Mouse (Mus musculus) MEL (cell line): ENCODE data around the gene Cnga2. TPM values are rescaled to one million over a fixed set of nuclear protein-coding genes. Genes with fewer than 3 reads are reported as not detected.

Source experiments
- DNase-seq: peaks from one replicate; pipeline ENCODE4 v3.0.0; 2011; ENCODE audit warnings: low read depth, low spot score
- H3K27ac ChIP-seq: 2 replicates; pipeline ENCODE4 v1.5.1; 2012; ENCODE audit warnings: low read depth, mild to moderate bottlenecking, control low read depth, low read length, moderate library complexity; ENCODE audit not compliant: control insufficient read depth
- H3K27me3 ChIP-seq, 2 experiments: fragments of 150-350 bp in 1 of 2; sonication (generic) in 1 of 2; 2 replicates each; pipeline ENCODE4 v1.6.1; 2012; ENCODE audit warnings: low read length in 2 of 2, mild to moderate bottlenecking in 2 of 2, improper control_type of control experiment in 1 of 2, moderate library complexity in 1 of 2; ENCODE audit not compliant: insufficient read depth in 2 of 2, control insufficient read depth in 1 of 2
- H3K36me3 ChIP-seq, 2 experiments: 2 replicates each; pipeline ENCODE4 v1.6.1; 2012 to 2014; ENCODE audit warnings: low read length in 2 of 2, improper control_type of control experiment in 1 of 2, inconsistent platforms in 1 of 2, mild to moderate bottlenecking in 1 of 2; ENCODE audit not compliant: insufficient read depth in 2 of 2, control insufficient read depth in 1 of 2
- H3K4me1 ChIP-seq, 2 experiments: fragments of 150-350 bp in 1 of 2; sonication (generic) in 1 of 2; 2 replicates each; pipeline ENCODE4 v1.6.1; 2012; ENCODE audit warnings: low read length in 2 of 2, improper control_type of control experiment in 1 of 2, mild to moderate bottlenecking in 1 of 2; ENCODE audit not compliant: insufficient read depth in 2 of 2, control insufficient read depth in 1 of 2
- H3K4me3 ChIP-seq, 2 experiments: fragments of 150-350 bp in 1 of 2; sonication (generic) in 1 of 2; 2 replicates each; pipeline ENCODE4 v1.5.1; 2012; ENCODE audit warnings: low read depth in 2 of 2, low read length in 2 of 2, mild to moderate bottlenecking in 2 of 2, moderate library complexity in 2 of 2, control low read depth in 1 of 2, improper control_type of control experiment in 1 of 2; ENCODE audit not compliant: control insufficient read depth in 1 of 2, insufficient read depth in 1 of 2
- H3K79me2 ChIP-seq: 2 replicates; pipeline ENCODE4 v1.6.1; 2012; ENCODE audit warnings: mild to moderate bottlenecking, low read length, moderate library complexity; ENCODE audit not compliant: control insufficient read depth, poor library complexity, insufficient read depth
- H3K9ac ChIP-seq: 2 replicates; pipeline ENCODE4 v1.6.1; 2012; ENCODE audit warnings: low read depth, mild to moderate bottlenecking, control low read depth, low read length, moderate library complexity; ENCODE audit not compliant: control insufficient read depth, poor library complexity, severe bottlenecking
- H3K9me3 ChIP-seq: fragments of 150-350 bp; sonication (generic); replicated peaks from 2 replicates; pipeline ENCODE4 v1.6.1; 2012; ENCODE audit warnings: mild to moderate bottlenecking, low read length, improper control_type of control experiment, moderate library complexity; ENCODE audit not compliant: insufficient read depth
- CHD1 ChIP-seq: IDR thresholded peaks from 2 replicates; pipeline ENCODE4 v1.6.1; 2012; ENCODE audit warnings: low read depth, mild to moderate bottlenecking, inconsistent platforms, low read length, improper control_type of control experiment
- CHD2 ChIP-seq: IDR thresholded peaks from 2 replicates; pipeline ENCODE4 v1.6.1; 2011; ENCODE audit warnings: low read length, improper control_type of control experiment
- CTCF ChIP-seq, 3 experiments: IDR thresholded peaks in 2 of 3; conservative IDR thresholded peaks in 1 of 3; 2 replicates each; pipeline ENCODE4 v1.5.1; 2011 to 2012; ENCODE audit warnings: low read length in 3 of 3, low read depth in 2 of 3, mild to moderate bottlenecking in 2 of 3, improper control_type of control experiment in 1 of 3, inconsistent platforms in 1 of 3, mixed read lengths in 1 of 3, moderate library complexity in 1 of 3; ENCODE audit not compliant: control insufficient read depth in 1 of 3, insufficient read depth in 1 of 3, poor library complexity in 1 of 3, severe bottlenecking in 1 of 3
- E2F4 ChIP-seq: IDR thresholded peaks from 2 replicates; pipeline ENCODE4 v1.6.1; 2011; ENCODE audit warnings: low read depth, low read length, improper control_type of control experiment, borderline replicate concordance
- EP300 ChIP-seq, 2 experiments: IDR thresholded peaks; 2 replicates each; pipeline ENCODE4 v1.6.1; 2011; ENCODE audit warnings: improper control_type of control experiment in 2 of 2, low read length in 2 of 2, low read depth in 1 of 2, mild to moderate bottlenecking in 1 of 2
- ETS1 ChIP-seq: IDR thresholded peaks from 2 replicates; pipeline ENCODE4 v1.6.1; 2012; ENCODE audit warnings: low read depth, mild to moderate bottlenecking, inconsistent platforms, low read length, improper control_type of control experiment, moderate library complexity
- GABPA ChIP-seq: IDR thresholded peaks from 2 replicates; pipeline ENCODE4 v1.6.1; 2012; ENCODE audit warnings: low read depth, mild to moderate bottlenecking, inconsistent platforms, low read length, improper control_type of control experiment, moderate library complexity
- HCFC1 ChIP-seq: IDR thresholded peaks from 2 replicates; pipeline ENCODE4 v1.6.1; 2012; ENCODE audit warnings: low read depth, mild to moderate bottlenecking, inconsistent platforms, low read length, improper control_type of control experiment, moderate library complexity
- KAT2A ChIP-seq: conservative IDR thresholded peaks from 2 replicates; pipeline ENCODE4 v1.6.1; 2012; ENCODE audit warnings: low read depth, low read length, improper control_type of control experiment, inconsistent platforms
- MAX ChIP-seq: IDR thresholded peaks from 2 replicates; pipeline ENCODE4 v1.6.1; 2011; ENCODE audit warnings: low read length, improper control_type of control experiment
- MXI1 ChIP-seq: IDR thresholded peaks from 2 replicates; pipeline ENCODE4 v1.6.1; 2011; ENCODE audit warnings: mild to moderate bottlenecking, low read depth, low read length, improper control_type of control experiment
- MYC ChIP-seq: IDR thresholded peaks from 2 replicates; pipeline ENCODE4 v1.6.1; 2011; ENCODE audit warnings: low read depth, mild to moderate bottlenecking, low read length, improper control_type of control experiment, moderate library complexity
- NELFE ChIP-seq: IDR thresholded peaks from 2 replicates; pipeline ENCODE4 v1.6.1; 2011; ENCODE audit warnings: low read depth, low read length, improper control_type of control experiment
- POLR2AphosphoS2 ChIP-seq: IDR thresholded peaks from 2 replicates; pipeline ENCODE4 v1.6.1; 2011; ENCODE audit warnings: low read length, improper control_type of control experiment
- RAD21 ChIP-seq: IDR thresholded peaks from 2 replicates; pipeline ENCODE4 v1.6.1; 2011; ENCODE audit warnings: mild to moderate bottlenecking, low read depth, low read length, improper control_type of control experiment
- TAL1 ChIP-seq: IDR thresholded peaks from 2 replicates; pipeline ENCODE4 v1.6.1; 2012; ENCODE audit warnings: mild to moderate bottlenecking, inconsistent platforms, low read length, moderate library complexity, mixed read lengths
- TCF12 ChIP-seq: IDR thresholded peaks from 2 replicates; pipeline ENCODE4 v1.6.1; 2014; ENCODE audit warnings: low read depth, mild to moderate bottlenecking, inconsistent platforms, low read length, improper control_type of control experiment, moderate library complexity
- USF1 ChIP-seq: IDR thresholded peaks from 2 replicates; pipeline ENCODE4 v1.6.1; 2014; ENCODE audit warnings: low read depth, mild to moderate bottlenecking, inconsistent platforms, low read length, improper control_type of control experiment, moderate library complexity
- ZC3H11A ChIP-seq: IDR thresholded peaks from 2 replicates; pipeline ENCODE4 v1.6.1; 2012; ENCODE audit warnings: low read depth, mild to moderate bottlenecking, inconsistent platforms, low read length, improper control_type of control experiment
- ZMIZ1 ChIP-seq: IDR thresholded peaks from 2 replicates; pipeline ENCODE4 v1.6.1; 2012; ENCODE audit warnings: low read depth, mild to moderate bottlenecking, inconsistent platforms, low read length, improper control_type of control experiment, moderate library complexity
- ZNF384 ChIP-seq: IDR thresholded peaks from 2 replicates; pipeline ENCODE4 v1.6.1; 2012; ENCODE audit warnings: low read depth, mild to moderate bottlenecking, inconsistent platforms, low read length, improper control_type of control experiment
- polyA plus RNA-seq, 2 experiments: library from polyadenylated mRNA; stranded (reverse) in 1 of 2; unstranded in 1 of 2; fragments of >175 nt in 1 of 2; fragments of >200 nt in 1 of 2; gene quantifications; 2 replicates each; pipeline versions ENCODE4 v1.2.1 to v1.2.4; 2012; ENCODE audit warnings: low replicate concordance in 2 of 2, low read depth in 1 of 2; ENCODE audit not compliant: insufficient read length in 2 of 2, insufficient read depth in 1 of 2, missing spikeins in 1 of 2
- total RNA-seq: library from RNA; depleted of rRNA; stranded (reverse); fragments of 300-350 nt; gene quantifications from 2 replicates; pipeline ENCODE4 v1.2.3, GENCODE M21; 2012

Gene Cnga2
- total and polyA plus RNA-seq, 3 experiments = not detected

DNA sequence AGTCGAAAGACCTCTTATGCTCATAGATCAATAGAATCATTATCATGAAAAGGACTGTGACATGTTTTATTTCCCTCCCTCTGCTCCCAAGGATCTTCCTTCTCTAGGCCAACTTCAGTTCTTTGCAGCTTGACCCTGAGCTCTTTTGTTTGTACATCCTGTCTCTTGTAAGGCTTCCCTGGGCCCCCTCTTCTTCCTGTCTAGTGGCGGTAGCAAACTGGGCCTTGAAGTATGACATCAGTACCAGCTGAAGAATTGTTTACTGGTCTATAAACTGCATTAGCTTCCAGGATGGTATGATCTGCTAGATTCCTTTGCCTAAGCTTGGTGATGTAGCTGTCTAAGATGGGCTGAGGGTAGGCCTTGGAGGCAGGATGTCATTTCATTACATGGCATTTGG is 10.3 kb upstream of the Cnga2 start:
- Histone ChIP-seq H3K9ac (no peak overlapping the region), H3K4me1 (no peaks in the 10 kb centered on the region), H3K27me3 (no peaks in the 10 kb centered on the region), H3K27ac (no peak overlapping the region), H3K36me3 (no peaks in the 10 kb centered on the region), H3K4me3 (no peak overlapping the region), H3K9me3 (no peaks in the 10 kb centered on the region), H3K79me2 (no peaks in the 10 kb centered on the region)
- no peak for DNase-seq
- no peak for TF ChIP-seq RAD21
- no peak for TF ChIP-seq E2F4
- TF ChIP-seq HCFC1 = no peak
- TF ChIP-seq NELFE = no peak
- TF ChIP-seq MYC = no peak
- TF ChIP-seq GABPA = no peak
- no peak for TF ChIP-seq MAX
- no peak for TF ChIP-seq CTCF (IDR thresholded peaks at IDR 0.05 in 2 of 3, conservative IDR thresholded peaks at IDR 0.05 in 1 of 3; ENCODE audit: control insufficient read depth in 1 of 3, insufficient read depth in 1 of 3, low read depth in 2 of 3, low read length in 3 of 3, poor library complexity in 1 of 3, severe bottlenecking in 1 of 3)
- no peak for TF ChIP-seq TCF12
- TF ChIP-seq ZC3H11A = no peak
- TF ChIP-seq ZNF384 = no peak
- no peak for TF ChIP-seq EP300 (IDR thresholded peaks at IDR 0.05; ENCODE audit: low read depth in 1 of 2, low read length in 2 of 2)
- no peak for TF ChIP-seq USF1
- TF ChIP-seq CHD2 = no peak
- TF ChIP-seq CHD1 = no peak
- TF ChIP-seq TAL1 = no peak
- no peak for TF ChIP-seq POLR2AphosphoS2
- no peak for TF ChIP-seq ZMIZ1
- TF ChIP-seq KAT2A = no peak
- no peak for TF ChIP-seq MXI1

DNA sequence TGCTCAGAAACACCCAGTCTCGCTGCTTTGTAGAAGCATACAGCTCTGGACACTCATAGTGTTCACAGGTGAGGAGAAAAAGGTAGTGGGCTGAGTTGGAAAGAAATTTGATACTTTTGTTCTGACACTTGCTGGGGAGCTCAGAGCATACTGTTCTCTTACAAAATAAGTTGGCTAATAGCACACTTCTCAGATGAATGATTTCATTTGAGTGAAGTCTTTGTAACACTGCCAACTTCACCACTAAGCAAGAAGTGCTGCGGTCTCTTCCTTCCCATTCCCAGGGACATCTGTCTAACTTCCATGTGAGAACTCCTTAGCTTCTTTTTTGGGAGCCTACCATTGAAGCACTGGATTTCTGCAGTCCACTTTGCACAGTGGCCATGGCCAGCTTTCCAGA is 8.4 kb upstream of the Cnga2 start:
- Histone ChIP-seq H3K36me3 (no peaks in the 10 kb centered on the region), H3K27ac (no peak overlapping the region), H3K4me1 (no peaks in the 10 kb centered on the region), H3K27me3 (no peaks in the 10 kb centered on the region), H3K79me2 (no peaks in the 10 kb centered on the region), H3K9ac (no peak overlapping the region), H3K4me3 (no peak overlapping the region), H3K9me3 (no peaks in the 10 kb centered on the region)
- DNase-seq = no peak
- TF ChIP-seq ETS1 = no peak
